Mouse (Mus musculus): ENCODE results near the gene Grm2. TPM values are rescaled to one million over a fixed set of nuclear protein-coding genes. Genes with fewer than 3 reads are reported as not detected.

The Grm2 gene
- not detected for polyA plus RNA-seq (2014; fragmentation: Illumina TruSeq; extraction: RNeasy Lipid Tissue Mini Kit (QIAGEN cat#74804))

GRCm38 (mm10) chr9:106655884-106656720 is at the start of gene Grm2:
Gene Grm2, minus strand, starts transcription at chr9:106656082.

GRCm38 (mm10) chr9:106685249-106686101 is 29.6 kb upstream of the Grm2 start, which contains the start of gene Tex264:
Gene Tex264, minus strand, starts transcription at chr9:106685927.

GRCm38 (mm10) chr9:106626282-106626681 is 29.6 kb downstream of the Grm2 start, which contains the start of gene Iqcf6:
Gene Iqcf6, plus strand, starts transcription at chr9:106626582.

Other genes with a start within 250 kb of the Grm2 start
- gene Rpl29, start 226.6 kb downstream of the Grm2 start, polyA plus RNA-seq (2014; fragmentation: Illumina TruSeq; extraction: RNeasy Lipid Tissue Mini Kit (QIAGEN cat#74804)): 40.9 TPM
- gene Acy1, start 217.8 kb downstream of the Grm2 start, polyA plus RNA-seq (2014; fragmentation: Illumina TruSeq; extraction: RNeasy Lipid Tissue Mini Kit (QIAGEN cat#74804)): not detected
- 7.1 TPM for gene Abhd14b, start 208.6 kb downstream of the Grm2 start, polyA plus RNA-seq (2014; fragmentation: Illumina TruSeq; extraction: RNeasy Lipid Tissue Mini Kit (QIAGEN cat#74804))
- 1.3 TPM for gene Abhd14a, start 208.4 kb downstream of the Grm2 start, polyA plus RNA-seq (2014; fragmentation: Illumina TruSeq; extraction: RNeasy Lipid Tissue Mini Kit (QIAGEN cat#74804))
- gene Pcbp4, start 202.8 kb downstream of the Grm2 start, polyA plus RNA-seq (2014; fragmentation: Illumina TruSeq; extraction: RNeasy Lipid Tissue Mini Kit (QIAGEN cat#74804)): not detected
- not detected for gene Gpr62, start 190.1 kb downstream of the Grm2 start, polyA plus RNA-seq (2014; fragmentation: Illumina TruSeq; extraction: RNeasy Lipid Tissue Mini Kit (QIAGEN cat#74804))
- not detected for gene Rrp9, start 180.1 kb downstream of the Grm2 start, polyA plus RNA-seq (2014; fragmentation: Illumina TruSeq; extraction: RNeasy Lipid Tissue Mini Kit (QIAGEN cat#74804))
- 4.7 TPM for gene Parp3, start 179.1 kb downstream of the Grm2 start, polyA plus RNA-seq (2014; fragmentation: Illumina TruSeq; extraction: RNeasy Lipid Tissue Mini Kit (QIAGEN cat#74804))
- not detected for gene Iqcf1, start 156.1 kb downstream of the Grm2 start, polyA plus RNA-seq (2014; fragmentation: Illumina TruSeq; extraction: RNeasy Lipid Tissue Mini Kit (QIAGEN cat#74804))
- not detected for gene Iqcf5, start 141.5 kb downstream of the Grm2 start, polyA plus RNA-seq (2014; fragmentation: Illumina TruSeq; extraction: RNeasy Lipid Tissue Mini Kit (QIAGEN cat#74804))
- not detected for gene Iqcf3, start 94.5 kb downstream of the Grm2 start, polyA plus RNA-seq (2014; fragmentation: Illumina TruSeq; extraction: RNeasy Lipid Tissue Mini Kit (QIAGEN cat#74804))
- gene Iqcf4, start 85.1 kb downstream of the Grm2 start, polyA plus RNA-seq (2014; fragmentation: Illumina TruSeq; extraction: RNeasy Lipid Tissue Mini Kit (QIAGEN cat#74804)): not detected
- not detected for gene Iqcf6, start 29.5 kb downstream of the Grm2 start, polyA plus RNA-seq (2014; fragmentation: Illumina TruSeq; extraction: RNeasy Lipid Tissue Mini Kit (QIAGEN cat#74804))
- gene Tex264, start 29.8 kb upstream of the Grm2 start, polyA plus RNA-seq (2014; fragmentation: Illumina TruSeq; extraction: RNeasy Lipid Tissue Mini Kit (QIAGEN cat#74804)): 3.9 TPM
- gene Rad54l2, start 133.1 kb upstream of the Grm2 start, polyA plus RNA-seq (2014; fragmentation: Illumina TruSeq; extraction: RNeasy Lipid Tissue Mini Kit (QIAGEN cat#74804)): 15.0 TPM
- 48.6 TPM for gene Dcaf1, start 165.8 kb upstream of the Grm2 start, polyA plus RNA-seq (2014; fragmentation: Illumina TruSeq; extraction: RNeasy Lipid Tissue Mini Kit (QIAGEN cat#74804))
- gene Rbm15b, start 231.3 kb upstream of the Grm2 start, polyA plus RNA-seq (2014; fragmentation: Illumina TruSeq; extraction: RNeasy Lipid Tissue Mini Kit (QIAGEN cat#74804)): 24.1 TPM
- 217 TPM for gene Manf, start 235.9 kb upstream of the Grm2 start, polyA plus RNA-seq (2014; fragmentation: Illumina TruSeq; extraction: RNeasy Lipid Tissue Mini Kit (QIAGEN cat#74804))

Data from ovary, adult 10 weeks (tissue).